Mouse (Mus musculus): ENCODE results near the gene Hspb7. TPM values are rescaled to one million over a fixed set of nuclear protein-coding genes. Genes with fewer than 3 reads are reported as not detected.

Gene Hspb7
- polyA plus RNA-seq, 1 experiment from 2014 or later: not detected

GRCm38 (mm10) chr4:141468576-141468975, 48.0 kb downstream of the Hspb7 start:
- ATAC-seq (ENCODE audit: low FRiP score): no peak
- Histone ChIP-seq H3K9ac (no peak overlapping the region), H3K4me1 (no peaks in the 10 kb centered on the region), H3K4me3 (replicated peaks) (no peak overlapping the region), H3K27ac (no peak overlapping the region), H3K36me3 (replicated peaks) (peaks cover 98% of the 10 kb centered on the region), H3K9me3 (no peaks in the 10 kb centered on the region), H3K4me2 (no peak overlapping the region), H3K27me3 (no peaks in the 10 kb centered on the region)
- 79% methylated on average over 10 of the region's 10 CpGs for WGBS

GRCm38 (mm10) chr4:141469343-141469742, 48.8 kb downstream of the Hspb7 start:
- Histone ChIP-seq H3K4me1 (no peaks in the 10 kb centered on the region), H3K36me3 (replicated peaks) (peaks cover 98% of the 10 kb centered on the region), H3K4me2 (no peak overlapping the region), H3K4me3 (replicated peaks) (no peak overlapping the region), H3K9me3 (no peaks in the 10 kb centered on the region), H3K27me3 (no peaks in the 10 kb centered on the region), H3K27ac (no peak overlapping the region; the same call in 1 of the 2 replicates), H3K9ac (no peak overlapping the region)
- WGBS: 91% methylated on average over 9 of the region's 9 CpGs
- ATAC-seq (ENCODE audit: low FRiP score): no peak

- 98% methylated on average over 16 of the region's 16 CpGs for WGBS
- H3K36me3 ChIP-seq (replicated peaks): peaks cover 98% of the 10 kb centered on the region
- H3K4me2 ChIP-seq: no peak overlapping the region
- no peak overlapping the region for H3K9ac ChIP-seq
- no peaks in the 10 kb centered on the region for H3K4me1 ChIP-seq
- H3K27me3 ChIP-seq: no peaks in the 10 kb centered on the region
- no peak overlapping the region for H3K27ac ChIP-seq
- no peak overlapping the region for H3K4me3 ChIP-seq (replicated peaks)
- no peak for ATAC-seq (ENCODE audit: low FRiP score)
- no peaks in the 10 kb centered on the region for H3K9me3 ChIP-seq
These were observed 50.9 kb downstream of the Hspb7 start for GRCm38 (mm10) chr4:141471491-141471890.

GRCm38 (mm10) chr4:141472641-141473321, 52.2 kb downstream of the Hspb7 start:
- H3K4me1 ChIP-seq: no peaks in the 10 kb centered on the region

GRCm38 (mm10) chr4:141474431-141474830, 53.9 kb downstream of the Hspb7 start:
- WGBS: 93% methylated on average over 19 of the region's 19 CpGs
- Histone ChIP-seq H3K27me3 (no peaks in the 10 kb centered on the region), H3K36me3 (replicated peaks) (peaks cover 99% of the 10 kb centered on the region), H3K9ac (no peak overlapping the region), H3K27ac (no peak overlapping the region), H3K4me3 (replicated peaks) (no peak overlapping the region), H3K9me3 (no peaks in the 10 kb centered on the region), H3K4me2 (no peak overlapping the region), H3K4me1 (no peaks in the 10 kb centered on the region)
- ATAC-seq (ENCODE audit: low FRiP score): no peak

More at GRCm38 (mm10) chr4:141472641-141473321, 52.2 kb downstream of the Hspb7 start:
- Histone ChIP-seq H3K36me3 (replicated peaks) (peaks cover 98% of the 10 kb centered on the region), H3K4me3 (replicated peaks) (no peak overlapping the region), H3K9me3 (no peaks in the 10 kb centered on the region), H3K27me3 (no peaks in the 10 kb centered on the region), H3K4me2 (no peak overlapping the region), H3K9ac (no peak overlapping the region), H3K27ac (no peak overlapping the region)
- WGBS: 95% methylated on average over 32 of the region's 32 CpGs
- ATAC-seq (ENCODE audit: low FRiP score): no peak

Other genes starting within 250 kb of the Hspb7 start
- 6.5 and 7.0 TPM in 2 replicates for gene Rsg1, start 206.8 kb upstream of the Hspb7 start, polyA plus RNA-seq (2016; fragmentation: Nextera tagmentation; extraction: Ambion mirVana)
- gene Arhgef19, start 181.3 kb upstream of the Hspb7 start, polyA plus RNA-seq (2016; fragmentation: Nextera tagmentation; extraction: Ambion mirVana): 1.9 and 2.6 TPM in 2 replicates
- 1.9 and 2.0 TPM in 2 replicates for gene Epha2, start 119.5 kb upstream of the Hspb7 start, polyA plus RNA-seq (2016; fragmentation: Nextera tagmentation; extraction: Ambion mirVana)
- 1.00 and 1.1 TPM in 2 replicates for gene Fam131c, start 52.6 kb upstream of the Hspb7 start, polyA plus RNA-seq (2016; fragmentation: Nextera tagmentation; extraction: Ambion mirVana)
- gene Clcnka, start 22.1 kb upstream of the Hspb7 start, polyA plus RNA-seq (2016; fragmentation: Nextera tagmentation; extraction: Ambion mirVana): not detected in 2 replicates
- gene Clcnkb, start 4.8 kb upstream of the Hspb7 start, polyA plus RNA-seq (2016; fragmentation: Nextera tagmentation; extraction: Ambion mirVana): not detected in 2 replicates
- not detected in 2 replicates for gene Srarp, start 15.3 kb downstream of the Hspb7 start, polyA plus RNA-seq (2016; fragmentation: Nextera tagmentation; extraction: Ambion mirVana)
- 58.6 and 61.2 TPM in 2 replicates for gene Zbtb17, start 23.9 kb downstream of the Hspb7 start, polyA plus RNA-seq (2016; fragmentation: Nextera tagmentation; extraction: Ambion mirVana)
- 20.3 and 20.9 TPM in 2 replicates for gene Spen, start 117.8 kb downstream of the Hspb7 start, polyA plus RNA-seq (2016; fragmentation: Nextera tagmentation; extraction: Ambion mirVana)
- gene Fblim1, start 185.3 kb downstream of the Hspb7 start, polyA plus RNA-seq (2016; fragmentation: Nextera tagmentation; extraction: Ambion mirVana): 17.3 and 19.8 TPM in 2 replicates
- 0.09 and 0.33 TPM in 2 replicates for gene Tmem82, start 197.9 kb downstream of the Hspb7 start, polyA plus RNA-seq (2016; fragmentation: Nextera tagmentation; extraction: Ambion mirVana)
- not detected in 2 replicates for gene Slc25a34, start 203.0 kb downstream of the Hspb7 start, polyA plus RNA-seq (2016; fragmentation: Nextera tagmentation; extraction: Ambion mirVana)
- gene Plekhm2, start 244.1 kb downstream of the Hspb7 start, polyA plus RNA-seq (2016; fragmentation: Nextera tagmentation; extraction: Ambion mirVana): 5.2 and 6.6 TPM in 2 replicates

Measured in forebrain, embryonic 12.5 days (tissue).